Mouse (Mus musculus): ENCODE measurements around the gene Tapt1.

- TF ChIP-seq CTCF (IDR thresholded peaks at IDR 0.05; ENCODE audit: low read depth, low read length) (no peak), POLR2A (IDR thresholded peaks at IDR 0.05; ENCODE audit: extremely low read depth, insufficient read depth, low read length) (no peak)
Observed at GRCm38 (mm10) chr5:44255756-44256398, 29.5 kb upstream of the Tapt1 start.
